Mouse (Mus musculus) embryonic facial prominence, embryonic 11.5 days (tissue): ENCODE measurements around the gene Ncapd2. TPM values are rescaled to one million over a fixed set of nuclear protein-coding genes. Genes with fewer than 3 reads are reported as not detected.

Experiments
- ATAC-seq: fragments of 200-750 bp; cut with Nextera tagmentation; replicated peaks from 2 replicates; pipeline ENCODE4 v1.8.0; 2017; ENCODE audit warnings: low read depth; ENCODE audit not compliant: insufficient number of reproducible peaks, low FRiP score, low TSS enrichment
- DNase-seq: peaks from one replicate; pipeline ENCODE4 v3.0.0-alpha.2; 2015; ENCODE audit warnings: low spot score
- H3K27ac ChIP-seq: fragments of 300-500 bp; sonication (generic); replicated peaks from 2 replicates; pipeline ENCODE4 v1.5.1; 2014; ENCODE audit warnings: mild to moderate bottlenecking, low read depth, low read length, control low read depth
- H3K27me3 ChIP-seq: fragments of 300-500 bp; sonication (generic); 2 replicates; pipeline ENCODE4 v1.6.1; 2014; ENCODE audit warnings: mild to moderate bottlenecking, low read length, moderate library complexity, mixed read lengths; ENCODE audit not compliant: control insufficient read depth, insufficient read depth
- H3K36me3 ChIP-seq: fragments of 300-500 bp; sonication (generic); replicated peaks from 2 replicates; pipeline ENCODE4 v1.6.1; 2014; ENCODE audit warnings: low read depth, mild to moderate bottlenecking, low read length, moderate library complexity, mixed read lengths; ENCODE audit not compliant: control insufficient read depth, insufficient read depth
- H3K4me1 ChIP-seq: fragments of 300-500 bp; sonication (generic); 2 replicates; pipeline ENCODE4 v1.6.1; 2014; ENCODE audit warnings: low read length, mixed read lengths; ENCODE audit not compliant: control insufficient read depth, insufficient read depth
- H3K4me2 ChIP-seq: fragments of 300-500 bp; sonication (generic); 2 replicates; pipeline ENCODE4 v1.6.1; 2014; ENCODE audit warnings: low read depth, mild to moderate bottlenecking, control low read depth, low read length, moderate library complexity
- H3K4me3 ChIP-seq: fragments of 300-500 bp; sonication (generic); 2 replicates; pipeline ENCODE4 v1.5.1; 2014; ENCODE audit warnings: low read depth, low read length, control low read depth
- H3K9ac ChIP-seq: fragments of 300-500 bp; sonication (generic); replicated peaks from 2 replicates; pipeline ENCODE4 v1.6.1; 2014; ENCODE audit warnings: mild to moderate bottlenecking, control low read depth, low read length
- H3K9me3 ChIP-seq: fragments of 300-500 bp; sonication (generic); replicated peaks from 2 replicates; pipeline ENCODE4 v1.6.1; 2016; ENCODE audit warnings: mild to moderate bottlenecking, low read length, inconsistent platforms, mixed read lengths; ENCODE audit not compliant: control insufficient read depth
- WGBS: fragments of 180-500 bp; shearing (Covaris S2); extraction: QIAGEN DNeasy Blood & Tissue Kit; methylation state at CpG from one replicate; pipeline ENCODE4 v1.1.7; 2014; 5-methylcytosine and 5-hydroxymethylcytosine counted together
- polyA plus RNA-seq: library from polyadenylated mRNA; unstranded; fragments of >200 nt; fragmentation: Nextera tagmentation; extraction: Ambion mirVana; gene quantifications from 2 replicates; pipeline ENCODE4 v1.2.1, GENCODE M21; 2014

Gene Ncapd2
- polyA plus RNA-seq, 1 experiment from 2014 or later: 136 TPM

DNA sequence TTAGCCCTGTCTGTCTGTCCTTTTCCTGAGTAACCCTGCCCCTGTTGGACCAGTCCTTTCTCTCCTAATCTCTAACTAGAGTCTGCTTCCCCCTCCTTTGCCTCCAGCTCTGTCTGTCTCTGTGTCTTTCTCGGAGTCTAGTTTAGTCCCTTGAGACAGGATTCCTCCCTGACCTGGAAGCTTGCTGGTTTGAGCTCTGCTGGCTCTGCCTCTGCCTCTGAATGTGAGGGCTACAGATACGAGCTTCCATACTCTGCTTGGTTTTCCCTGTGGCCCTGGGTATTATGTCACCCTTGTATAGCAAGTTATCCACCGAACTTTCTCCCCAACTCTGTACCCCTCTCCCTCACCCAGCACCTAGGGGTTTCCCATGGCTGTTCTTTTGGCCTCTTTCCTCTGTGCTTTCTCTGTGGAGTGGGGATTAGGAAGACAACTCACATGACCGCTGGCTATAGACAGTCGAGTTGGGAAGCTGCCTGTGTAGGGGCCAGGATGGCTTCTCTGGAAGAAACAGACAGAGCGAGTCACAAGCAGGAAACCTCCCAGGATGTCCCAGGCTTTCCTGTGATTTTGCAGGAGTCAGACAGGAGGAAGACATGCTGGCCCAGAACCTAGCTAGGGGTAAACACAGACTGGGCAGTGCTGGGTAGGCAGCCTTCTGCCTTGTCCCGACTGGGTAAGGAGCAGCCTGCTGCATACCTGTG lies 42.5 kb upstream of the Ncapd2 start:
- peaks cover 2% of the 10 kb centered on the region; the same call in 1 of the 2 replicates for H3K4me1 ChIP-seq
- H3K27ac ChIP-seq: no peak overlapping the region
- no peak for DNase-seq
- H3K4me3 ChIP-seq: no peak overlapping the region
- no peaks in the 10 kb centered on the region for H3K27me3 ChIP-seq
- no peaks in the 10 kb centered on the region for H3K9me3 ChIP-seq
- no peak overlapping the region for H3K4me2 ChIP-seq
- H3K9ac ChIP-seq: no peak overlapping the region
- no peaks in the 10 kb centered on the region for H3K36me3 ChIP-seq
- WGBS: 50% methylated on average over 7 of the region's 7 CpGs
- ATAC-seq: no peak

DNA sequence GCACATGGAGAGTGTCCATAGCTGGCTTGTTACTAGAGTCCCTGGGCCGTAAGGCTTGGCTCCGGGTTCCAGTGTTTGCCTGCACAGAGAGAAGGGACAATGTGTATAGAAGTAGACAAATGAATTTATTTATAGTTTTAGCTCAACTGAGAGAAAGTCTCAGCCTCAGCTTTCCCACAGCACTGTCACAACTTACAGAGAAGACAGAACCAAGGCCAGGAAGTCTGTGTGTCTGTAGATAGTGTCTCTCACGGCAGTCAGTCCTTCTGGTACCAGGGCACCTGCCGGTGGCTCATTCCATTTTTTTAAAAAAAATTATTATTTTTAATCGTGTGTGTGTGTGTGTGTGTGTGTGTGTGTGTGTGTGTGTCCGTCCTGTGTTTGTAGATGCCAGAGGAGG lies 41.0 kb upstream of the Ncapd2 start:
- Histone ChIP-seq H3K36me3 (no peaks in the 10 kb centered on the region), H3K4me3 (no peak overlapping the region), H3K9me3 (no peaks in the 10 kb centered on the region), H3K4me1 (peaks cover 2% of the 10 kb centered on the region; the same call in 1 of the 2 replicates), H3K27ac (no peak overlapping the region), H3K9ac (no peak overlapping the region), H3K27me3 (no peaks in the 10 kb centered on the region), H3K4me2 (no peak overlapping the region)
- ATAC-seq: no peak
- no peak for DNase-seq
- WGBS: 68% methylated on average over 6 of the region's 6 CpGs

DNA sequence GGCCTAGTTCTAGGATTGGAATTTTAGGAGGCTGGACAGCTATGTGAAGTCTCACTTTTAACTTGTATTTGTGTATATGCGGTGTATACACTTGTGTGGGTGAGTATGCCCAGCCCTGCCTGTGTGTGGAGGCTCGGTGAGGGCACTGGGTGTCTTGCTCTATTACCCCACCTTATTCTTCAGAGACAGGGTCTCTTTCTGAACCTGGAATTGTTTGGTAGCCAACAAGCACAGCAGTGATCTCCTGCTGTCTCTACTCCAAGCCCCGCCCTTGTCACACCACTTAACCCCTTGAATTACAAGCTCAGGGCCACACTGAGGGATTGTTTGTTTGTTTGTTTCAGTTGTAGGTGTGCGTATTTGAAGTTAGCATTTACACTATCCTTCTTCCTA lies 40.5 kb upstream of the Ncapd2 start:
- peak overlapping the region; percentile 75 for H3K4me2 ChIP-seq
- no peaks in the 10 kb centered on the region for H3K36me3 ChIP-seq
- H3K4me1 ChIP-seq: peaks cover 2% of the 10 kb centered on the region; the same call in 1 of the 2 replicates
- no peaks in the 10 kb centered on the region for H3K27me3 ChIP-seq
- 53% methylated on average over 4 of the region's 4 CpGs for WGBS
- no peak for DNase-seq
- peak overlapping the region; percentile 72 for H3K9ac ChIP-seq
- H3K9me3 ChIP-seq: no peaks in the 10 kb centered on the region
- no peak overlapping the region for H3K27ac ChIP-seq
- H3K4me3 ChIP-seq: peak overlapping the region; percentile 36
- no peak for ATAC-seq

DNA sequence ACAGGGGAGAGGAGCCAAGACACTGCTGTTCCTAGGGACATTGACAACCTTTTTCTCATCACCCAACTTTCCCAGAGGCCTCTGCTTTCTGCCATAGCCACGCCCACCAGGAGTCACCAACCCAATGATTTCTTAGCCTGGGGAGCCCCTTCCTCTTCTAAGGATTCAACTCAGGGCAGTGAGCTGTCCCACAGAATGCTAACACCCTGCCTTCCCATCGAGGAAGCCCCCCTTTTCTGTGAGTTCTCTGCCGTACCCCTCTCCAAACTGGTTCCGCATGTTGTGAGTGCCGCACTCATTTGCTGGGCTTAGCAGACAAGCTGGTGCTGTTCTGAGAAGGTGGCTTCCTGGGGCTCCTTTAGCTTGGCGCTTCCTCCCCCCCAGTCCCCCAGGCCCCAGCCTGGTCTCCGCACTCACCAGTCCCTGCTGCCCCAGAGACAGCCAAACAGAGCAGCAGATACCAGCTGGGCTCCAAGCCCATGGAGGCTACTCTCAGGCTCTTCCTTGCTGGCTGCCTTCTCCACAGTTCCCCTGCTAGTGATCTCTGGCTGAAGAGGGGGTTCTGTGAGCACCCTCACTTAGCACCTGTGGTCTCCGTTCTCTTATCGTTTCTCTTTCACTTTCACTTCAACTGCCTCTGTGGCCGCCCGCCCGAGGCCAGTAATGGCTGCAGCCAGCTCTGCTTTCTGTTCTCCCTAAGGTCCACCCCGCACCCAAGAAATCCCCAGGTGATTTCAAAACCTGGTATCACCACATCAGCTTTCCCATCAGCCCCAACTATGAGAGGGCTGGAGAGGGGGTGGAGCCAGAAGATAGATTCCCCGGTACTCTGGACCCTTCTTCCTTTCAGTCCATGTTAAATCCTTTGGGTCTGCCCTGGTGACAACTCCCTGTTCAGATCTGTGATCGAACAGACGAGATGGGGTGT lies 39.9 kb upstream of the Ncapd2 start, which contains the start of gene Tapbpl:
Tapbpl (minus strand) TSS at position 744 of the 928 bp plus-strand sequence.
- Histone ChIP-seq H3K4me3 (peak within 1 kb of the TSS; percentile 36), H3K9me3 (no peaks in the 10 kb centered on the region), H3K9ac (peak within 1 kb of the TSS; percentile 72), H3K4me2 (peak within 1 kb of the TSS; percentile 75), H3K4me1 (peaks cover 2% of the 10 kb centered on the region; the same call in 1 of the 2 replicates), H3K36me3 (no peaks in the 10 kb centered on the region), H3K27me3 (no peaks in the 10 kb centered on the region), H3K27ac (no peak within 1 kb of the TSS; the same call in 1 of the 2 replicates)
- ATAC-seq (peak; percentile 49), DNase-seq (peak; percentile 68)
- 6% methylated on average over 16 of the region's 16 CpGs for WGBS

DNA sequence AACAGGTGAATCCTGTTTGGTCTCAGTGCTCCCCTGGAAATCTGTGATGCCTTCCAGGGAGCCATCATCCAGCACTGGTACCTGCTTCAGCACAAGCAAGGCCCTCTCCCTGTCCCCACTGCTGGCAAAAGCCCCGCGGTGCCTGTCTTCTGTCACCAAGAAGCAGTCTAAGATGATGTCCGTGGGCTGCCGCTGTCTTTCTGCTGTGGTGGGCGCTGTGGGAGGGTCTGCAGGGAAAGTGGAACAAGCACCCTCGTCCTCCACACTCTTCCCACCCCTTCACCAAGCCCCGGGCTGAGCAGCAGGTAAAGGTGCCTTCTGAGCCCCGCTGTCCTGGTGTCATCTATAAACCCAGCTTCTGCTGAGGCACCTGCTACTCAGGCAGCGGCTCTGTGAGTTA lies 39.1 kb upstream of the Ncapd2 start:
- WGBS: 58% methylated on average over 9 of the region's 9 CpGs
- Histone ChIP-seq H3K27me3 (no peaks in the 10 kb centered on the region), H3K4me1 (peaks cover 2% of the 10 kb centered on the region; the same call in 1 of the 2 replicates), H3K9me3 (no peaks in the 10 kb centered on the region), H3K4me3 (no peak overlapping the region), H3K9ac (no peak overlapping the region), H3K4me2 (no peak overlapping the region), H3K27ac (no peak overlapping the region), H3K36me3 (no peaks in the 10 kb centered on the region)
- no peak for DNase-seq
- no peak for ATAC-seq

DNA sequence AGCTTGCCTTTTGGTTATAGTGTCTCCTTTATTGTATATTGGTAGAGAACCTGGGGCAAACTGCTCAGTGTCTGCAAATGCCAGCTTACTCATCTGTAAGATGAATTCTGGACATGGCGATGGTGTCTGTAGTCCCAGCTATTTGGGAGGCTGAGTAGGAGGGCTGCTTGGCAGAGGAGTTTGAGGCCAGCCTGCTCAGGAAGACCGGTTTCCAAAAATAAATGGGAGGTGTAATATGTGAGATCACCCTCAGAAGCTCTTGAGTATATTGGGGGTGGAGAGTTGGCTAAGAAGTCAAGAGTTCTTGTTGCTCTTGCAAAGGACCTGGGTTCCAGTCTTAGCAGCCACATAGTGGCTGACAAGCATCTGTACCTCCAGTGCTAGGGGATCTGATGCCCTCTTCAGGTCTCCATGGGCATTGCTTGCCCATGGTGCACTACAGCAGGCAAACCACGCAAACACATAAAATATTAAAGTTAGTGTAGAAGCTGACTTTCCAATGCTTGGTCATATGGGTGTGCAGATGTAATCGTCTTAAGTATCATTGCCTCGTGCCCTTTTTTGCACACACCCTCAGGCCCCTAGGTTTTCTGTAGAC lies 34.1 kb upstream of the Ncapd2 start:
- Histone ChIP-seq H3K4me3 (no peak overlapping the region), H3K4me2 (no peak overlapping the region), H3K9ac (no peak overlapping the region), H3K9me3 (no peaks in the 10 kb centered on the region), H3K4me1 (no peaks in the 10 kb centered on the region), H3K36me3 (no peaks in the 10 kb centered on the region), H3K27ac (no peak overlapping the region), H3K27me3 (no peaks in the 10 kb centered on the region)
- no peak for ATAC-seq
- 75% methylated on average over 5 of the region's 5 CpGs for WGBS
- no peak for DNase-seq

DNA sequence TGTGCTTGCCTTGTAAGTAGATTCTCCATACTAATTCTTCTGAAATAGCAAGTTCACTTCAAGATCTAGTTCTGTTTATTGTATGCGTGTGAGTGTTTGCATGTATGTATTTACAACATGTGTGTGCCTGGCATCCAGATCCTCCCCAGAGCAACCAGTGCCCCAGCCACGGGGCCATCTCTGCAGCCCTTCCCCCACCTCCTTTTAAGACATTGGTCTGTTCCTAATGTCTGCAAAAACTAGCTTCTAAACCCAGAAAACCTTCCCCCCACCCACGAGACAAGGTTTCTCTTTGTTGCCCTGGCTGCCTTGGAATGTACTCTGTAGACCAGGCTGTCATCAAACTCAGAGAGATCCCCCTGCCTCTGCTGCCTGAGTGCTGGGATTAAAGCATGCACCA lies 31.1 kb upstream of the Ncapd2 start:
- Histone ChIP-seq H3K27me3 (no peaks in the 10 kb centered on the region), H3K36me3 (no peaks in the 10 kb centered on the region), H3K4me1 (no peaks in the 10 kb centered on the region), H3K4me2 (no peak overlapping the region), H3K27ac (no peak overlapping the region), H3K4me3 (no peak overlapping the region), H3K9ac (no peak overlapping the region), H3K9me3 (no peaks in the 10 kb centered on the region)
- DNase-seq: no peak
- no peak for ATAC-seq
- WGBS: 77% methylated on average over 3 of the region's 3 CpGs
